Mouse (Mus musculus) megakaryocyte-erythroid progenitor cell, adult 5-6 weeks (primary cell): ENCODE measurements around the gene Ctdspl2. TPM values are rescaled to one million over a fixed set of nuclear protein-coding genes. Genes with fewer than 3 reads are reported as not detected.
A peak's percentile ranks its signal among the peaks of the same experiment; 100 is the strongest.

ENCODE experiments used
- ATAC-seq: replicated peaks from 2 replicates; pipeline ENCODE4 v1.8.0; 2016; ENCODE audit warnings: mild to moderate bottlenecking, inconsistent platforms; ENCODE audit not compliant: severe bottlenecking, poor library complexity, low FRiP score, low TSS enrichment
- total RNA-seq, 2 experiments: library from RNA; stranded (forward) in 1 of 2; stranded (reverse) in 1 of 2; fragments of 200-1000, 215-1000 nt in 1 of 2; fragments of >200 nt in 1 of 2; fragmentation: Nextera tagmentation in 1 of 2; gene quantifications; 2 replicates each; pipeline ENCODE4 v1.2.3; 2014 to 2017

Gene Ctdspl2
- total RNA-seq, 2 experiments from 2014 or later = 37.9 to 62.2 TPM

DNA sequence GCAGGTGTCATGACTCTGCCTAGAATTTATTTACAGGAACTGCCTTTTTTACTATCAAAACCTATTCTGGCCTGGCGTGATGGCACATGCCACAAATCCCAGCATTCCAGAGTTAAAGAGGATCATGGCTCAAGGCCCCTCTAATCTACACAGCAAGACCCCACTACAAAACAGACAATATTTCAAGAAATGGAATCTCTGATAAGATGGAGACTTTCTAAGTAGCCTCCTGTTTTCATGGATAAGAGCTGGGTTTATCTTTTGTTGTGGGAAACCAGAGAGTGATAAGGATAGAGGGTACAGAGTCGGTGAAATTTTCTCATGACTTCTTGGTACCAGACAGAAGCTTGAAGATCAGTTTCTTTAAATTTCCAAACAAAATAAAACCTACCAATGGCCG is 80.3 kb downstream of the Ctdspl2 start:
- peak; percentile 68 for ATAC-seq

DNA sequence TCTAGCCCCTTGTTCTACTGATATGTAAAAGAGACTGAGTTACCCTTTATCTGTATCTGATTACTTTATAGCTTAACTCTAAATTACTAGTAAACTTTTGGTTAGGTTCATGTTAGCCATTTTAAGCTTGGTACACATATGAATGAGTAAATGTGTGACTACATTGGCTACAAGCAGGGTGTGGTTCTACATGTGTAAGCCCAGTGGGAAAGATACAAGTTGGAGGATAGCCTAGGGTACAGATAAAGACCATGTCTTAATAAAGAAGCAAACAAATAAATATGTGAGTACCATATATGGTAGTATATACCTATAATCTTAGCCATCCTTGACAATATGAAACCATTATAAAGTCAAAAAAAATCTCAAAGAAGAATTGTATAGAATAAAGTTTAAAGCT is 88.1 kb downstream of the Ctdspl2 start:
- peak; percentile 22; the same call in 1 of the 2 replicates for ATAC-seq

DNA sequence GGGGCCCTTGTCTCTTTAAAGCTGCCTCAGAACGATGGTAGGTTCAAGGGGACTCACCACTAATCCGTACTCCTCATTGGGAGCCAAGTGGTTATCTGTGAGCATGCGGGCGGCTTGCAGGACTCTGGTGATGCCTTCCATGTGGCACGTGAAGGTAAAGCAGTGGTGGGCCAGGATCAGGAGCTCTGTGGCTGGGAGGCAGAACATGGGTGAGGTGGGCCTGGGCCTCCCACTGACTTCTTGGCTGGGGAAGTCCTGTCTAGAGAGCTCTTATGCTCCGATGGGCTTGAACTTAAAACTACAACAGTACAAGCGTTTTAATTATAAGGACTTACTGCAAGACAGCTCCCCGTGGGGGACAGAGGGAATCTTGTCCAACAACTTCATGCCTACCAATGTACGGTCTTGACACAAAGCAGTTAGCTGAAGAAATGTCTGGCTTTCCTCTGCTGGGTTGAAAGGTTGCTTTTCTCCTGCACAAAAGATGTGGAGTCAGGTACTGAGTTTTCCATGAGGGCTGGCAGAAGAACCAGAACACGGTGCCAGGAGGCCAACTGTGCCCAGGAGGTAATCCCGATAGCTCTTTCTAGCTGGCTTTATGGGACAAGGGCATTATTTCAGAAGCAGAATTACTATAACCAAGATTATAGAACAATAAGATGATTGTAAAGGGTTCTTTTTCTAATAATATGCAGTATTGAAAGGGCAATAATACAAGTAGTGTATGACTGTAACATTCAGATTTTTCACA is 103.7 kb downstream of the Ctdspl2 start:
- ATAC-seq = no peak

Other genes starting within 250 kb of the Ctdspl2 start
- gene Frmd5, start 148.9 kb upstream of the Ctdspl2 start, total RNA-seq (2014; fragmentation: Nextera tagmentation) = not detected in 2 replicates
- gene Frmd5, start 148.9 kb upstream of the Ctdspl2 start, total RNA-seq (2017) = not detected in 2 replicates
- 25.3 and 26.6 TPM in 2 replicates for gene Casc4, start 89.0 kb upstream of the Ctdspl2 start, total RNA-seq (2014; fragmentation: Nextera tagmentation)
- 37.0 and 42.2 TPM in 2 replicates for gene Casc4, start 89.0 kb upstream of the Ctdspl2 start, total RNA-seq (2017)
- gene Mageb3, start 91 bp downstream of the Ctdspl2 start, total RNA-seq (2014; fragmentation: Nextera tagmentation) = not detected in 2 replicates
- gene Mageb3, start 91 bp downstream of the Ctdspl2 start, total RNA-seq (2017) = 0.52 and 0.72 TPM in 2 replicates
- gene Eif3j1, start 72.5 kb downstream of the Ctdspl2 start, total RNA-seq (2014; fragmentation: Nextera tagmentation) = 32.2 and 35.0 TPM in 2 replicates
- gene Eif3j1, start 72.5 kb downstream of the Ctdspl2 start, total RNA-seq (2017) = 42.7 and 46.7 TPM in 2 replicates
- gene Spg11, start 162.4 kb downstream of the Ctdspl2 start, total RNA-seq (2014; fragmentation: Nextera tagmentation) = 9.8 and 13.1 TPM in 2 replicates
- 9.8 and 11.7 TPM in 2 replicates for gene Spg11, start 162.4 kb downstream of the Ctdspl2 start, total RNA-seq (2017)
- 1,448 and 1,509 TPM in 2 replicates for gene B2m, start 191.7 kb downstream of the Ctdspl2 start, total RNA-seq (2014; fragmentation: Nextera tagmentation)
- gene B2m, start 191.7 kb downstream of the Ctdspl2 start, total RNA-seq (2017) = 1,672 and 1,891 TPM in 2 replicates
- gene Trim69, start 204.7 kb downstream of the Ctdspl2 start, total RNA-seq (2014; fragmentation: Nextera tagmentation) = not detected in 2 replicates
- 0.76 and 1.1 TPM in 2 replicates for gene Trim69, start 204.7 kb downstream of the Ctdspl2 start, total RNA-seq (2017)
- gene Patl2, start 230.2 kb downstream of the Ctdspl2 start, total RNA-seq (2014; fragmentation: Nextera tagmentation) = not detected in 2 replicates
- not detected in 2 replicates for gene Patl2, start 230.2 kb downstream of the Ctdspl2 start, total RNA-seq (2017)
- gene Terb2, start 230.3 kb downstream of the Ctdspl2 start, total RNA-seq (2014; fragmentation: Nextera tagmentation) = not detected in 2 replicates
- gene Terb2, start 230.3 kb downstream of the Ctdspl2 start, total RNA-seq (2017) = not detected in 2 replicates